Mouse (Mus musculus): ENCODE data around the gene Npepps. TPM values are rescaled to one million over a fixed set of nuclear protein-coding genes. Genes with fewer than 3 reads are reported as not detected.

Npepps gene
- polyA plus RNA-seq (2017; shearing (Covaris generic)): 10 to 100 TPM; 35.4 to 45.5 TPM

DNA sequence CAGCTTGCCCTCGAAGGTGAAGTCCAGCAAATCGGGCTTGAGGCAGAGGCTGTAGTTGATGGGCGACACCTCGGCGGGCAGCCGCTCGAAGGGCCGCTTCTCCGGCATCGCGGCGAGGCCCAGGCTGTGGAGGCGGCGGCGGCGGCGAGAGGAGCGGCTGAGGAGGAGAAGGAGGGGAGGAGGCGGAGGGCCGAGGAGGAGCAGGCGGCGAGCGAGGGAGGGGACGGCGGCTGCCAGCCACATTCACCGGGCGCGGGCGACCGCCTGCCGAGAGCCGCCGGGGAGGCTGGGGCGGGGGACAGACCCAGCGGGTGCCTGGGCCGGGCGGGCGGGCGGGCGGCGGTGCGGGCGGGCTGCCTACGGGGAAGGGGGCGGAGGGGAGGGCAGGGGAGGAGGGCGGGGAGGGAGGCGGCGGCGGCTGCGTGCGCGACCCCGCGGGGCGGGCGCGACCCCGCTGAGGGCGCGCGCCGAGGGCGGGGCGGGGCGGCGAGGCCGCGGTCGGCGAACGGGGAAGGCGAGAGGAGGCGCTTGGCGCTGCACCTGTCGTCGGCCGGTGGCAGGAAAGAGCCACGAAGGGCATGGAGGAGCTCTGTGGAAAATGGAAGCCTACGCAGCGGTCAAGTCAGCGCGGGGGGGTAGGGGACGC is at the start of gene Npepps:
Gene Npepps (minus strand): TSS at position 423 of the 646 bp plus-strand sequence.

DNA sequence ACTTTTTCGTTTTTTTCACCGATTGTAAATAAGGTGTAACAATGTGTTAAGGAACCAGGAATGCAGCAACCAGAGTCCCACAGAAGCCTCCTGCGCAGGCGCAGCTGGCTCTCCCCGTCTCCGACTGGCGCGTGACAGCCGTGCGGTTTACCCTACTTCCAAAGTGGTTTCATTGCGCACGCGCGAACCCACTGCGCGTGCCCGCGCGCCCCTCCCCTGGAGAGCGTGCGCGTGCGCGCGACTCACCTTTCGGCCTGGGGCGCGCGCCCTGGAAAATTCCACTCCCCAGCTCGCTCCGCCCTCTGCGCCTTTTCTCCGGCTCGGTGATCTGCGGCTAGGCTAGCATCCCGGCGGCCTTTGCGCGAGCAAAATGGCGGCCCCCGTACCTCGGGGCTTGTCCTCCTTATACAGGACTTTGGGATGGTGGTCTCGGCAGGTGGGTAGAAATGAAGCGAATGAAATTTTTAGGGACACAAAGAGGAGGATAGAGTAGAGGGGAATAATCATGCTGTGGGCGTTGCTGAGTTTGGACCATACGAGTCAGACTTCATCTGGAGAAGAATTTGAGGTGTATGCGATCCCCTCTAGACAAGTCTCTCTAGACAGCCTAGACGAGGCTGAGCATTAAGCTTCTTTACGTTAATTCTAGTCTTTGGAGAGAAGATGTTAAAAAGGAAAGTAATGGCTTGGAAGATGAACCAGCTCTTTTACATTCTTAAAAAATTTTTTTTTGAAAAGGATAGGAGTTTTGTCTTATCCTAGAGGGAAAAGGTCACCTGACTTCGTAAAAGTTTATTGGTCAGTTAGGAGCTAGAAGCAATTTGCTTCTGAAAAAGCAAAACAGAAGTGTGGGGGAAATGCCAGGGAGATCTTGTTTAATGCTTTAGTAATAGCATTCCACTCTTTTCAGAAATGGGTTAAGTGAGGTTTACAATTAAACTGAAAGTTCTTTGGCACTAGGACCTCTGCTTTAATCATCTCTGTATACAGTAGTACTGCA is 35.4 kb upstream of the Npepps start, which contains the start of gene Mrpl45:
Gene Mrpl45 (plus strand): TSS at position 213 of the 1,000 bp plus-strand sequence.

GRCm38 (mm10) chr11:97187764-97188642 is 92.4 kb downstream of the Npepps start, which contains the start of gene Kpnb1:
TSS of gene Kpnb1 (minus strand) at chr11:97187881.

Other genes starting within 250 kb of the Npepps start
- gene Lrrc46, start 239.2 kb downstream of the Npepps start, polyA plus RNA-seq (2017; shearing (Covaris generic)): under 1 TPM; 0.16 to 0.98 TPM
- 10 to 100 TPM; 74.3 TPM for gene Mrpl10, start 239.1 kb downstream of the Npepps start, polyA plus RNA-seq (2017; shearing (Covaris generic))
- 10 to 100 TPM; 30.6 to 33.7 TPM for gene Osbpl7, start 230.0 kb downstream of the Npepps start, polyA plus RNA-seq (2017; shearing (Covaris generic))
- 10 to 100 TPM; 31.0 to 50.0 TPM for gene Tbx21, start 165.3 kb downstream of the Npepps start, polyA plus RNA-seq (2017; shearing (Covaris generic))
- 1 to 10 TPM in 1 of 2 experiments, under 1 TPM in 1; 0.30 to 1.1 TPM for gene Tbkbp1, start 129.1 kb downstream of the Npepps start, polyA plus RNA-seq (2017; shearing (Covaris generic))
- gene Kpnb1, start 92.8 kb downstream of the Npepps start, polyA plus RNA-seq (2017; shearing (Covaris generic)): 10 to 100 TPM; 22.6 to 25.1 TPM
- gene Mrpl45, start 35.1 kb upstream of the Npepps start, polyA plus RNA-seq (2017; shearing (Covaris generic)): 10 to 100 TPM; 23.0 to 26.3 TPM
- 1 to 10 TPM in 1 of 2 experiments, under 1 TPM in 1; 0.14 to 1.8 TPM for gene Gpr179, start 71.4 kb upstream of the Npepps start, polyA plus RNA-seq (2017; shearing (Covaris generic))
- gene Socs7, start 81.9 kb upstream of the Npepps start, polyA plus RNA-seq (2017; shearing (Covaris generic)): 1 to 10 TPM; 1.4 to 2.5 TPM
- gene Arhgap23, start 134.9 kb upstream of the Npepps start, polyA plus RNA-seq (2017; shearing (Covaris generic)): under 1 TPM in 1 of 2 experiments, not detected in 1; 0.38 TPM
- gene 4933428G20Rik, start 219.7 kb upstream of the Npepps start, polyA plus RNA-seq (2017; shearing (Covaris generic)): under 1 TPM in 1 of 2 experiments, not detected in 1; 0.53 TPM